Mouse (Mus musculus) liver, adult 2 months (tissue): ENCODE measurements at regions not wholly inside any gene's neighbourhood (a gene's known extent, or its start where the extent isn't known, plus 50 kb on each side); places are given as distances from the start of the nearest gene placed in this dataset.
A peak's percentile ranks its signal among the peaks of the same experiment; 100 is the strongest.

Experiments
- DNase-seq: peaks from one replicate; pipeline ENCODE4 v3.0.0-alpha.2; 2011; ENCODE audit warnings: low read depth, low spot score; ENCODE audit errors: extremely low read depth
- H3K27ac ChIP-seq: fragments of 200-500 bp; replicated peaks from 2 replicates; pipeline ENCODE4 v1.5.1; 2012; ENCODE audit warnings: low read depth, mild to moderate bottlenecking, control low read depth, inconsistent platforms, low read length; ENCODE audit not compliant: insufficient read depth
- H3K27me3 ChIP-seq: fragments of 200-500 bp; 2 replicates; pipeline ENCODE4 v1.6.1; 2012; ENCODE audit warnings: mild to moderate bottlenecking, moderate library complexity, low read length, inconsistent platforms; ENCODE audit not compliant: control insufficient read depth, insufficient read depth
- H3K36me3 ChIP-seq: fragments of 200-500 bp; 2 replicates; pipeline ENCODE4 v1.6.1; 2012; ENCODE audit warnings: low read length, inconsistent platforms; ENCODE audit not compliant: control insufficient read depth, insufficient read depth
- H3K4me1 ChIP-seq: fragments of 200-500 bp; 2 replicates; pipeline ENCODE4 v1.6.1; 2011; ENCODE audit warnings: low read length; ENCODE audit not compliant: control insufficient read depth, insufficient read depth
- H3K4me3 ChIP-seq: fragments of 200-500 bp; 2 replicates; pipeline ENCODE4 v1.5.1; 2011; ENCODE audit warnings: low read depth, mild to moderate bottlenecking, control low read depth, low read length, moderate library complexity; ENCODE audit not compliant: insufficient read depth
- H3K79me2 ChIP-seq: fragments of 200-500 bp; 2 replicates; pipeline ENCODE4 v1.6.1; 2012; ENCODE audit warnings: inconsistent platforms, mild to moderate bottlenecking, low read length, moderate library complexity; ENCODE audit not compliant: control insufficient read depth, insufficient read depth
- H3K9ac ChIP-seq: fragments of 200-500 bp; 2 replicates; pipeline ENCODE4 v1.6.1; 2012; ENCODE audit warnings: low read depth, mild to moderate bottlenecking, control low read depth, inconsistent platforms, low read length
- CTCF ChIP-seq: fragments of 200-500 bp; IDR thresholded peaks from 2 replicates; pipeline ENCODE4 v1.5.1; 2011; ENCODE audit warnings: low read depth, low read length, control low read depth
- POLR2A ChIP-seq: fragments of 200-500 bp; IDR thresholded peaks from 2 replicates; pipeline ENCODE4 v1.6.1; 2011; ENCODE audit warnings: low read length, control low read depth; ENCODE audit not compliant: insufficient read depth; ENCODE audit errors: extremely low read depth
- WGBS: fragments of 180-500 bp; shearing (Covaris S2); methylation state at CpG from one replicate; pipeline ENCODE4 v1.1.7; 2018; 5-methylcytosine and 5-hydroxymethylcytosine counted together

DNA sequence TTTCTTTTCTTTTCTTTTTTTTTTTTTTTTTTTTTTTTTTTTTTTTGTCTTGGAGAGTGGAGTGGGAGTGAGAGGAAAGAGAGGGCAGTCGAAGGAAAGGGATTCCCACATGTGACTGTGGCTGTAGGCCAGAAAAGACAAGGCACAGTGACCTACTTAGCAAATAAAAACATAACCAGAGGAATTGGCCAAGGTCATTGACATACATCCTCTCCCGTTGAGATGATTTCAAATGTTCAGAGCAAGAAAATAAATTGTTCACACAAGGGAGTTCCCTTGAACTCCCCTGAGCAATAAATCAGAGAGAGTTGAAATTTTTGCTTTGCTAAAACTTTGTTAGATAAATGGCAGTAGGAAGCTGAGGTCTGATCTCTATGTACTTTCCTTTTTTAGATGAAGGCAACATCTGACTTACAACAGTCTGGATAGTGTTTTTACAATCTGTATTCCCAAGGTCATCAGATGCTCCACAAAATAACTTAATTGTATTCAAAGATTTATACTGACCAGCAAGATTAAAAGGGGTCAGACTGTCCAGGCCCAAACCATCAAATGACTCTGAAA, 174.4 kb upstream of the Megf9 start:
- Histone ChIP-seq H3K79me2 (no peaks in the 10 kb centered on the region), H3K4me3 (no peak overlapping the region), H3K9ac (no peak overlapping the region), H3K27ac (no peak overlapping the region), H3K27me3 (no peaks in the 10 kb centered on the region), H3K36me3 (no peaks in the 10 kb centered on the region), H3K4me1 (no peaks in the 10 kb centered on the region)
- peak; percentile 22 for DNase-seq
- TF ChIP-seq CTCF (no peak), POLR2A (no peak)
- WGBS, result 41% methylated on average over 2 of the region's 2 CpGs

DNA sequence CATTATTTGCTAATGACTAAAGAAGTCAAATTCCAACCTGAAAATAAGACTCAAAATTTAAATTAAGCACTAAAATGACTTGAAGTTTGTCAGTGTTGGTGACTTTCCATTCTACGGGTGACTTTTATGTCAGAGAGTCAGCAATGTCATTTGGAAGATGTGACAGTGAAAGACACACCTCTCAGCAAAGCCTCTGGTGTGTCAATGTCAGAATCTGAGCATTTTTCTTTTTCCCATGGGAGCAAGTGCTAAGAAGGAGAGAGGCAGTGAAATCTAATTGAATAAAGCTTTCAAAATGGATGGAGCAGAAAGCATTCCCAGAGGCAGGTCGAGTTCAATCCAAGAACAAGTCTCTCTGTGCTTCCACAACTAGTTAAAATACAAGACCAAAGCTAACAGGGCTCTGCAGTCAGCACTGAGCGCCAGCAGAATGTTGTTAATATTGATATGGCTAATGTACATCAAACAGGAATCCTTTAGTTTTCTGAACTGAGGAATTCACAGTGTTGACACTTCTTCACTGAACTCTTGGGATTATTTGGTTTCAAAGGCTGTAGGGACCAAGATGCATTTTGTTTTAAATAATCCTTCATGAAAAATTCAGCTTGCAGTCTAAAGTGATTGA, 170.4 kb upstream of the Megf9 start:
- Histone ChIP-seq H3K36me3 (no peaks in the 10 kb centered on the region), H3K4me3 (no peak overlapping the region), H3K27me3 (no peaks in the 10 kb centered on the region), H3K9ac (no peak overlapping the region), H3K79me2 (no peaks in the 10 kb centered on the region), H3K4me1 (no peaks in the 10 kb centered on the region), H3K27ac (no peak overlapping the region)
- DNase-seq, result no peak
- TF ChIP-seq POLR2A (no peak), CTCF (no peak)
- 71% methylated on average over 3 of the region's 3 CpGs for WGBS

DNA sequence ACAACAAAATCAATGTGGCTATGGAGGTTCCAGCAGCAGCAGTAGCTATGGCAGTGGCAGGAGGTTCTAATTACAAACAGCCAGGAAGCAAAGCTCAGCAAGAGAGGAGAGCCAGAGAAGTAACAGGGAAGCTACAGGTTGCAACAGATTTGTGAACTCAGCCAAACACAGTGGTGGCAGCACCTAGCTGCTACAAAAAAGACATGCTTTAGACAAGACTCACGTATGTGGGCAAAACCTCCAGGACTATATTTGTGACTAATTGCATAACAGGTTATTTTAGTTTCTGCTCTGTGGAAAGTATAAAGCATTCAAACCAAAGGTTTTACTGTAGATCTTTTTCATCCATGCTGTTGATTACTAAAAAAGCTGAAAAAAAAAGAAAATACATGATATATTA, 166.1 kb upstream of the Megf9 start:
- TF ChIP-seq CTCF (no peak), POLR2A (no peak)
- 86% methylated on average over 1 of the region's 1 CpGs for WGBS
- Histone ChIP-seq H3K27me3 (no peaks in the 10 kb centered on the region), H3K4me1 (no peaks in the 10 kb centered on the region), H3K79me2 (no peaks in the 10 kb centered on the region), H3K9ac (no peak overlapping the region), H3K36me3 (no peaks in the 10 kb centered on the region), H3K4me3 (no peak overlapping the region), H3K27ac (no peak overlapping the region)
- DNase-seq, result no peak

DNA sequence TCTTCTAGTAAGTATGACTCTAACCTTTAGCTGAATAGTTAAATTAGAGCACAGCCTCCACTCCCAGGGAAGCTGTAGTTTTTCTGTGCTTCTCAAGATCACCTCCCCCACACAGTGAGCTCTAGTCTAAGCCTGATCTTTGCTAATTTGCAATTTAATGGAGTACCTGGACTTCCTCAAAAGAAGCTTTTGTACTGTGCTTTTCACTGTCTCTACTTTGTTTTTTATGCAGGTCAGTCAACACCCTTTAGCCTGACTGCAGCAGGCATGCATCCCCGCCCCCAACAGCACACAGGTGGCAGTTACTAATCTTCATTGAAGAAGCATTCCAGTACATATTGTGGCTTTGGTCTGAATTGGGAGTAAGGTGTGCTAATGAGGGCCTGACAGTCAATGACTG, 129.4 kb upstream of the Megf9 start:
- Histone ChIP-seq H3K27me3 (no peaks in the 10 kb centered on the region), H3K9ac (no peak overlapping the region), H3K4me3 (no peak overlapping the region), H3K27ac (no peak overlapping the region), H3K79me2 (no peaks in the 10 kb centered on the region), H3K36me3 (no peaks in the 10 kb centered on the region), H3K4me1 (no peaks in the 10 kb centered on the region)
- TF ChIP-seq CTCF, result no peak
- TF ChIP-seq POLR2A, result no peak
- WGBS, result 79% methylated on average over 1 of the region's 1 CpGs
- no peak for DNase-seq

DNA sequence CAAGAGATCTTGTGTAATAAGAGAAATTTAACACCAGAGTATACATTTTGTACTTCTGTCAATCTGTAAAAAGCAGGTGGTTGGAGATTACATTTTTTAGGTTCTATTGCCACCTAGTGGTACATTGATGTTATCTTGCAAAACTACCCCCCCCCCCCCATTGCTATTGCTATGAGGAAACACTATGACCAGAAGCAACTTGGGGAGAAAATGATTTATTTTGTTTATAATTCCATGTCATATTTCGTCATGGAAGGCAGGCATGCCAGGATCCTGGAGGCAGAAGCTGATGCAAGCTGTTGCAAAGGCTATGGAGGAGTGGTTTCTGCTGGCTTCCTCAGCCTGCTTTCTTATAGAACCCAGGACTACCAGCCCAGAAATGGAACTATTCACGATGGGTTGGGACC, 86.6 kb upstream of the Megf9 start:
- Histone ChIP-seq H3K27ac (no peak overlapping the region), H3K36me3 (no peaks in the 10 kb centered on the region), H3K9ac (no peak overlapping the region), H3K4me1 (no peaks in the 10 kb centered on the region), H3K27me3 (no peaks in the 10 kb centered on the region), H3K79me2 (no peaks in the 10 kb centered on the region), H3K4me3 (no peak overlapping the region)
- WGBS, result 30% methylated on average over 2 of the region's 2 CpGs
- DNase-seq, result peak; percentile 35
- TF ChIP-seq CTCF (0 out of 2 replicates have a peak, but pooled peaks have one; percentile 24), POLR2A (no peak)

DNA sequence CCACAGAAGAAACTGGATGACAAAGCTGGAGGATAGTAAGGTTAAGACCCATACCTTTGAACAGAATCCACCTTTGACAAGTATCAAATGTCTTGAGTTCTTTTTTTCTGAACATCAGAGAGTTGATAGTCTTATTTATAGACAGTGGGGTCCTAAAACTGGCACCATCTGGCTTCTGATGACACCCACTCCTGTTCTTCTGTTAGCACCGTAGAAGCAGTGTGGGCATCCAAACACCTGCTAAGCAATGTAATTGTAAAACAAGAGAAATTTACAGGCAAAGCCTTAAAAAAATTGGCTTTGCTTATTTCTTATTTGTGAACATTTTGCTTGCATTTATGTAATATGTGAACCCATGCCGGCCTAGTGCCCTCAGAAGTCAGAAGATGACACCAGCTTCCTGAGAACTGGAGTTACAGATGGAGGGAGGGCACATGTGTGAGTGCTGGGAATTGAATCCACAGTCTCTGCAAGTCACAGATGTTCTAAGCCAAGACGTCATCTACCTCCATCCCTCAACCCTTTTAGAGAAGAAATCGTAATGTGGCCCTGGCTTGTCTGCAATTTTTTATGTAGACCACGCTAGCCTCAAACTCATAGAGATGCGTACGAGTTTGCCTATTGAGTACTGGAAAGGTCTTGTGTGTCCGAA, 85.0 kb upstream of the Megf9 start:
- H3K36me3 ChIP-seq, result no peaks in the 10 kb centered on the region
- no peak overlapping the region for H3K9ac ChIP-seq
- WGBS, result 87% methylated on average over 8 of the region's 8 CpGs
- no peaks in the 10 kb centered on the region for H3K27me3 ChIP-seq
- no peak overlapping the region for H3K27ac ChIP-seq
- no peaks in the 10 kb centered on the region for H3K79me2 ChIP-seq
- TF ChIP-seq CTCF (no peak), POLR2A (no peak)
- H3K4me3 ChIP-seq, result no peak overlapping the region
- no peaks in the 10 kb centered on the region for H3K4me1 ChIP-seq
- no peak for DNase-seq
